Mouse (Mus musculus) kidney, postnatal 10 days (tissue): ENCODE data around the gene Cyth2.

Source experiments
- DNase-seq: peaks from one replicate; pipeline ENCODE4 v3.0.0; 2021; ENCODE audit warnings: mixed read lengths

The Cyth2 gene

DNA sequence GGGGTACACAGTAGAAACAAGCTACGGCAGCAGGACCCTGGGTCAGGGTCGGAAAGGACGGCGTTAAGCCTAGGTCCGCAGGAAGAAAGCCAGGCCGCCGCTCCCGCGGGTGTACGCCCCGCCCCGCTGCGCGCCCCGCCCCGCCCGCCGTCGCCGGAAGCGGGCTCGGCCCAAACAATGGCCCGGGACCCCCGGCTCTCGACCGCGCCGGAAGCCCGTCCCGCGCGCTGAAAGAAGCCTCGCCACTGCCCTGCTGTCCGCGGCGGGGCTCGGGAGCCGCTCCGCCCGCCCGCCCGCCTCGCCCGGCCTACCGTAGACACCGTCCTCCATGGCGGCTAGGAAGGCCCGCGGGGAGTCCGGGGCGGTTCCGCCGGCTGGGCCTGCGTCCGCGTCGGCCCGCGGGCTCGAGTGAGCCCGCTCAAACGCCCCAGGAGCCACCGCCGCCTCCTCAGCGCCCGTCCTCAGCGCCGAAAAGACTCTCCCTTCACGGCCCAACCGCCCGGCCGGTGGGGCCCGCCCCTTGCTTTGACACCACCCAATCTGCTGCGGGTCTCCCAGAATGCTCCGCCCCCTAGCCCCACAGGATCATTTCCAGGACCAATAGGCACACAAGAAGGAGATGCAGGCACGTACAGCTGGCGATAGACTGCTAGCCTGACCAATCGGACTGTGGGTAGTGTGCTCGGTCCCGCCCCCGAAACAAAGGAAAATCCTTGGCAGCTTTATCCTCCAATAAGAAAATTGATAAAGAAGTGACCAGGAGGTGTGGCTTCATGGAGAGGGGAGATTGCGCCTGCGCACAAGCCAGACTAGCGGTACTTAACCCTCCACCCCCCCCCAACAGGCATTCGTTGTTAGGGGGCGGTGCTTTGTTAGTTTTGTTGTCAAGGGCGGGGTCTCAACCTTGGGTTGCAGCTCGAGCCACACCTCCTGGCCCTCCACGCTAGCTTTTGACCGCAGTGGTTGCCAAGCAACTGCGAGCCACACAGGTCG, at the start of gene Cyth2:
Gene Cyth2, minus strand, starts transcription at position 795 of the 993 bp plus-strand sequence.
- DNase-seq = peak; percentile 99

DNA sequence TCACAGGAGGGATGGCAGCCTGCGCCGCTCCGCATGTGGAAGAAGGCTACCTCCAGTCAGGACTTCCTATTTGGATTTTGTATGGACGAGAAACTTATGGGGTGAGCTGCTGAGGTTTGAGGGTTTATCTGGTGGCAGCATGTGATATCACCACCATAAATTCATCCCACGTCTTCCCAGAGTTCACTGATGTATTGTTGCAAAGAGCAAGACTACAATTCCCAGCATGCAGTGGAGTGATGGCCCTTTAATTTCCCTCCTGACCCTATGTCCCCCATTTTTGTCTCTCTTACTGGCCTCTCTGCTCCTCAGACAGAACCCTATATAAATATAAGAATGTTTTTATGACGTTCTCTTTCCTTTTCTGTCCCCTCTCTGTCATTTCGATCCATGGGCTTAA, 48.4 kb upstream of the Cyth2 start:
- no peak for DNase-seq

DNA sequence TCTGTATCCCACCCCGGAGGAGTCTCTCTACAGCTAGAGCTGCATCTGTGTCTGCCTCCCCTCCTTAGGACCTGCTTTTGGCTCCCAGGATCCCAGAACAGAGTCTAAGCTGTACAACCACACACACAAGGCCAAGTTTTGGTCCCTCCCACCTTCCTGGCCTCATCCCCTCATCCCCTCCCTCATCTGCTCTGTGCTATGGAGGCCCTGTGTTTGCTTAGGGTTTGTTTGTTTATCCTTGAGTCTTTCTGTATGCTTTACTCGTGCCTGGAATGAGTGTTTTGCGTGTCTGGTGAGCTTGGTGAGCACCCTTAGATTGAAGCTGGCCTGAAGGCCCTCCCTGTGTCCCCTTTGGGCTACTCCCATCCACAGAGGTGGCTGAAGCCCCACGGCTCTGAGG, 44.6 kb upstream of the Cyth2 start:
- no peak for DNase-seq

DNA sequence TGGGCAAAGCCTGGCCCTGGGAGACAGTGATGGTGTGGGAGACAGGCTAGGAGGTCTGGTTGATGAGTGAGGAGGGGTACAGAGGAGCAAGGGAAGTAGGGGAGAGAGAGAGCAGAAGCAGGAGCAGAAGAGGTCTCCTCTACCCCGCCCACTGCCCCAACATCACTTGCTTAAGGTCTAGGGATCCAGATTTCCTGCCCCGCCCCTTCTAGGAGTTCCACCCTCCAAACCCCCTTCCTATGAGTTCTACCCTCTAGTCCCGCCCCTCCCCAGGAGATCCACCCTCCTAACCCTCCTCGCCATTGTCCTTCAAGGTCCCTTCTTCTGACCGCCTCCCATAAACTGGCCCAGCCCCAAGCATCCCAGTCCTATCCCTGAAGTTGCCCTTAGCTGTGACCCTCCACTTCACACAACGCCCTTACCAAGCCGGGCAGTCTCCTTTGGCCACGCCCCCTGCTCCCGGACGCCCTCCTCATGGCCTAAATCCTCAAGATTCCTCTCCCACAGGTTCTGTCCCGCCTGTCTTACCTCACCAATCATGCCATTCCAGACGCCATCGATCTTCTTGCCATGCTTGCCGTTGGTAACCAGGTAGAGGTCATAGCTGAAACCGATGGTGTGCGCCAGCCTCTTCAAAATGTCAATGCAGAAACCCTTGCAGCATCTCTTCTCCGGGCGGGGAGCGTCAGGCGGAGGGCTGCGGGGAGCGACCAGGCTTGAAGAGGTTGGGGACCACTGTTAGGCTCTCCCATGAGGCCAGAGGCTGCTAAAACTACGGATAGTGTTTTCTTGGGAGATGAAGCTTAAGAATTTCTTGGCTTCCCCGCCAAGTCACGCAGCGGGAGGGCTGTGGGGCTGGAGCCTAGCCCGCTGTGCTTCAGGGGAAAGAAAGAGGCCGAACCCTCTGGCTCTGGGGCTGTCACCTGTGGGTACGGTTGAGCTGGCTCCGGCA, 42.8 kb upstream of the Cyth2 start:
- peak; percentile 49 for DNase-seq

DNA sequence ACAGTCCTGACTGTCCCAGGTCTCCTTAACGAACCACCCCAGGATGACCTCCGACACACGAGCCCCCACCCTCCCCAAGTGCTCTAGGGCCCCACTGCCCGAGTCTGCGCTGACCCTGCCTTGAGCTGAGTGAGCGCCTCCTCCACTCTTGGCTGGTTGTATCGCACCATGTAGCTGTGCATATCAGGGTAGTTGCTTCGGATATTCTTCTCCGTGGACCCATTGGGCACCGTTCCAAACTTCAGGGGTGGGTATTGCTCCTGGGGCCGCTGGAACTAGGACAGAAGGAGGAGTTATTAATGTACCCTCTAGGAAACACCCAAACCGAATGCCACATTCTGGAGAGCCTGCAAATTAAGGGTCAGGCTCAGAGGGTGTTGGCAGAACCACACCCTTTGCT, 38.7 kb upstream of the Cyth2 start:
- DNase-seq = no peak

DNA sequence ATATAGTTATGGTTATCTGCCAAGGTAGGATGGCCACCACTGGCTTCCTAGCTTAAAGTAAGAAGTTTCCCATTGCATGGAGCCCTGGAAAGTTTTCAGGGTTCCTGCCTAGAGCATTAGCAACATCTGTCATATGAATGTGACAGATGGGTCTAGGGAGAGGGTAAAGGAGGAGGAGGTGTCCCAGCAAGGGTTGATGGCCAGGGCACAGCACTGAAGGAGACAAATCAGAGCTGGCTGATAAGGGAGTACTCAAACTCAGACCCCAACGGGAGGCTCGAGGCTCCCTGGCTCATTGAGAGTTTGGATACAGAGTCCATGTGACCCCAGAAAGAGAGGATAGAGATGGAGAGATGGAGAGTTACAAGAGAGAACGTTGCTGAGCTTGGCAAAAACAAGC, 36.3 kb upstream of the Cyth2 start:
- DNase-seq = no peak

DNA sequence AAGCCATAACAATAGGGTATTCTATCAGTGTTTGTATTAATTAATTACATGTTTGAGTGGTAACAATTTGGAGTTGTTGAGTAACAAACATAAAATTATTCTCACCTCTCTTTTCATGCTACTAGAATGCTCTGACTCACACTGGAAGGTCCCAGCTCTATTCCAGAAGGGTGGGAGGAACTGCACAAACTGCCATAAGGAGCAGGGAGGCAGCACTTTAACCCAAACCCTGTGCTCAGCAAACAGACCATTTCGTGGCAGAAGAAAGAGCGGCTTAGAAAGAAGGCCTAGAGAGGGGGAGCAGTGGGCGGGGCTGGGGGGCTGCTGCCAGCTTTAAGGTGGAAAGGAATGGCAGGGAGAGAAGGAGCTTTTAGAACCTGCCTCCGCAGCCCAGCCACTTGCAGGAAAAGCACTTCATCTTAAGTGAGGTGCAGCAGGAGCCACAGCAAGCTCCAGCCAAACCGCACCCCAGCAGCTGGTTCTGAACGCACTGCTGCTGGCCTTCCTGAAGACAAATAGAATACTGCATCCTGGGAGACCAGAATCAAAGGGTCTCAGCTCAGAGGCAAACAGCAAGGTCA, 34.2 kb upstream of the Cyth2 start:
- no peak for DNase-seq

DNA sequence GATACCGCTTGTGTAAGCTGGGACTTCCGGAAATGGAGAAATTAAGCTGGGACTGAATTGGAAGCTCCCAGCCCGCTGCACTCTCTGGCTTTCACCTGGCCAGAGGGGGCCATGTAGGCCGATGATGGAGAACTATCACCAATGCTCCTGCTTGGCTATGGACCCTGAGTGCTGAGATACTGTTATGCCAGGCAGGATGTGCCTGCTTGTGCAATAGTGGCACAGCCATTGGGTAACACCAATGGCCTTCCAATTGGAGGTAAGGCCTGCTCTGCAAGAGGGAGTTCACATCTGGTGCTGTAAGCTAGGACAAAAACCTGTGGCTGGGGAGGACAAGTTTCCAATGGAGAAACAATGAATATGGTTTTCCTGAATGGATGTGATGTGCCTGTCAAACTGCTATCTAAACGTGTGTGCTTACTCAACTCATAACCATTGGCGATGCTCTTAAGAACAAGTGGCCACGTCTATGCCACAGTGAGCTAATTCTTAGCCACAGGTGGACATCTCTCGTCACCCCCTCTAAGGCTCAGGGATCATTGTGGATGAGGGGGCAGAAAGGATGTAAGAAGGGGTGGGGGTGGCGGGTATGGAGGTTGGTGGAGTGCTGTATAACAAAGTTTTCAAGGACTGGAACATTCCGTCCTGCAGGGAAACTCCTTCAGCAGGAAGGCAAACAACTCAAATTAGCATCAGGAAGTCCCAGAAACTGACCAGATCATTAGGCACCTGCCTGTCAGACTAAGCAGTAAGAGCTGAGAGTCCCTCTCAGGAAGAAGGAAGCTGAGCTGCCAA, 28.8 kb upstream of the Cyth2 start:
- no peak for DNase-seq

DNA sequence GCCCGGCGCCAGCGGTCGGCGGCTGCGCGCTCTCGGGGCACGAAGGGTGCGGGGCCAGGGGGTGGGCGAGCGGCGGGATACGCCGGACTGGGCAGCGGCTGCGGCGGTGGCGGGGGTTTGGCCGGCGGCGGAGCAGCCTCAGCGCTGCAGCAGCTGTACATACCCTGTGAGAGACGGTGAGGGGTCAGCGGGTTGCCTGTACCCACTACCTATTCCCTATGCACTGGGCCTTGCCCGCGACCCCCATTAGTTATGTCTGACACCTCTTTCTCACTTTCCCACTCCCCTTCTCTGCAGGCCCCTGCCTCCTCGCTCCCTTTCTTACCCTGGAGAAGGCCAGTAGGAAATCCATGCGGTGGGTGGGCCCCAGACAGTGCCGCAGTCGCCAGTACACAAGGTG, 19.5 kb upstream of the Cyth2 start:
- DNase-seq = no peak

DNA sequence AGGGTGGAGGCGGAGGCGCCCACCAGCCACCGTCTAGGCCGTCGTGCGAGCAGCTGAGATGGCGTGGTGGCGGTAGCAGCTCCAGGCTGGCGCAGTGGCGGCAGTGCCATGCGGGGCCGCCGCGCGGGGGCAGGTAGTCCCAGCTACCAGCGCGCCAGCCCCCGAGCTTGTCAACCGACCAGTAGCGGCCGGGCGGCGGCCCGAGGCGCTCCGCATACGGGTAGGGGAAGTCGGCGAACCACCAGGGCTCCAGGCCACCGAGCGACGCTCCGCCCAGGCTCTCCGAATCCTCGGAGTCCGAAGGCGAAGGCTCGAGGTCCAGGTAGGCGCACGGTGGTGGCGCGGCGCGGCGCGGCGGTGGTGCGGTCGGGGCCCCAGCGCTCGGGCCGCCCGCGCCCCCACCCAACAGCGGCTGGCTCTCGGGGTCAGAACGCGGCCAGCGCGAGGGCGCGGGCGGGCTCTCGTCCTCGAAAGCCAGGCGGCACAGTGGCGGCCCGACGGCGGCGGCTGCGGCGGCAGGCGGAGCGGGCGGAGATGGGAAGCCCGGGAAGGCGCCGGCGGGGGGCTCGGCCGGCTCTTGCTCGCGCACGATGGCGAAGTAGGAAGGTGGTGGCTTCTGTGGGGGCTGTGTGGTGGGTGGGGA, 18.9 kb upstream of the Cyth2 start:
- DNase-seq = peak; percentile 53

DNA sequence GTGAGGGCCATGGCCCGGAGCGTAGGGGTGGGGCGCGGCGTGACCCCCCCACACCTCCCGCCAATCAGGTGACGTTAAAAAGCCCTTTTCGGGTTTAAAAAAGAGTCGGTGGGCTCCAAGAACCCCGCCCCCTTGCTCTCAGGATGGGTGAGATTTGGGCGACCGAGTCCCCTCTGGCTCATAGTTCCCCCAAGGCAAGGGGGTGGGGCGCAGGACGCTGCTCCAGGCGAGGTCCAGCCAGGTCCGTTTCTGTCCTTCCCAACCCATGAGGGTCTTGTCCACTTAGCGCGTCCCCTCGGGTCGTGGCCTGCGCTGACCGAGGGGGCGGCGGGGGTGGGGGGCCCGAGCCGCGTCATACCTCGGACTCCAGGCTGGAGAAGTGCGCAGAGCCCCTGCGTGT, 18.0 kb upstream of the Cyth2 start:
- DNase-seq = no peak

DNA sequence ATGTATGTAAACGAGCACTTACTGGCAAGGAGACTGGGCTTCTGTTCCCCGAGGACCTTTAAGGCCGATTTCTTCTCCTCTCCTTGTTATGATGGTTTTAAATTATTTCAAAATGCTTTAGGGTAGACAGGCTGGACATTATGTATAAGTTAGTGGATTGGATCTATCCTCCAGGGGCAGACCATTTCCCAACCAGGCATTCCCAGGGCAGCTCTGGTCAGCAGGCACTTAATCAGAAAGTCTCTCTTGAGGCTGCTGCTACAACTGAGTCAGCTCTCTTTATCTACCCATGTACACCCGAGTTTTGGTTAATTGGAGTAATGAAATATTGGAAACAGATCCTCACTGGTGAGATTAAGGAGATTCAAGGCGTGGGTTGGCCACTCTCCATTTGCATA, 16.7 kb upstream of the Cyth2 start:
- DNase-seq = no peak

DNA sequence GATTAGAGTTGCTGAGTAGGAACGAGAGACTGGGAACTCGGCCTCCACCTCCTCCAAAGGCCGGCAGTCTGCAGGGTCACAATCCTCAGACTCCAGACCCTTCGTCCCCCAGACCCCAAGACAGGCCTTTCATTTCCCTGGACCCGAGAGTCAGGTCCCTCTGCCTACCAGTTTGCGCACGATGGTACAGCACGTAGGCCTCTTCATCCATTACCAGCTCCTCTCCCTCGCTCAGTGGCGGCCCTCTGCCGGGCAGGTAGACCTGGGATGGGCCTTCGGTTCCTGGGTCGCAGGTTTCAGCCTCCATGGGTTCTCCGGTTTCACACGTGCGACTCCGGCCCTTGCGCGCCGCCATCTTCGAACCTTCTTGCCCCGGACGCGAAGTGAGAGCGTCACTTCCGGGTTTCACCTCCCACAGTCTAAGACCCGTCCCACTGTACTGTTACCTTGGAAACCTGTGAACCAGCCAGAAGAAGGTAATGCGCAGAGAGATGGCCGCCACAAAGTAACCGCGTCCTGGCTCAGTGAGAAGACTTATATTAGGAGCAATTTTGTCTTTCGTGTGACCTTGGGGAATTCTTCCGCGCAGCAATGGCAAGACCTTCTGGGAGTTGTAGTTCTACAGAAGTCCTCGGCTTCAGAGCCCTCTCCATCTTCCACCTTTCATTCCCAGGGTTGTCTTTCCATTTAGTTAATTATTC, 16.2 kb upstream of the Cyth2 start, which contains the start of gene Grwd1:
Gene Grwd1, minus strand, starts transcription at position 518 of the 701 bp plus-strand sequence.
- peak; percentile 91 for DNase-seq

DNA sequence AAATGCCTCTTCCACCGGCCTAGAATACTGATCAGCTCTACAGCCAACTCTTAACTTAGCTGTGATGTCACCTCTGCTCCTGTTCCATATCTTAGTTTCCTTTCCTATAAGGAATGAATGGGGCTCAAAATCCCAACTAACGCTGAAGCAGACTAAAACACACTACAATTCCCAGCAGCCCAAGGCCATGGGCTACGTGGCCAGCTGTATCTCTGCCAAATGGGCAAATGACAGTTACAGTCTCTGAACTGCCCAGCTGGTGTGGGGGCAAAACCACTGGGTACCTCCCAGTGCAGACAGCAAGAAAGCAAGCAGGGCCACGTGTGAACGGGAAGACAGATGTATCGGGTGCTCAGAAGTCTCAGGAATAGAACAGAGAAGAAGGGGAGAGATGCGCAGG, 12.2 kb upstream of the Cyth2 start:
- no peak for DNase-seq

DNA sequence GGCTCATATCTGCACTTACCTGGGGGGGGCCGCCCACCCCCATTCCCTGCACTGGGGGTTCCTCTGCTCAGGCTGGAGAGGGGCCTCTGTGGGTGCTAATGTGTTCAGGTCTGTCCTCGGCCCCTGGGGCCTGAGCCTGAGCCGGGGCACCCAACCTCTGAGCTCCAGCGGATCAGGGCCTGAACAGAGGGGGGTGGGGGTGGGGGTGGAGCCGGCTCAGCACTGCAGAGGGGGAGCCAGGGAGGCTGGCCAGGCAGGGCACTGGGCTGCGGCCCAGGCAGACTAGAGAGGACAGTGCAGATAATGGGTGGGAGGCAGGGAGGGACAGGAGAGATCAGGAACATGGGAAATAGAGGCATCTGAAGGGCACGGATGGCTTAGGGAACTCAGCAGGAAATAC, 10.2 kb upstream of the Cyth2 start, which contains the start of gene Kcnj14:
Gene Kcnj14, minus strand, starts transcription at position 185 of the 400 bp plus-strand sequence.
- DNase-seq = no peak

DNA sequence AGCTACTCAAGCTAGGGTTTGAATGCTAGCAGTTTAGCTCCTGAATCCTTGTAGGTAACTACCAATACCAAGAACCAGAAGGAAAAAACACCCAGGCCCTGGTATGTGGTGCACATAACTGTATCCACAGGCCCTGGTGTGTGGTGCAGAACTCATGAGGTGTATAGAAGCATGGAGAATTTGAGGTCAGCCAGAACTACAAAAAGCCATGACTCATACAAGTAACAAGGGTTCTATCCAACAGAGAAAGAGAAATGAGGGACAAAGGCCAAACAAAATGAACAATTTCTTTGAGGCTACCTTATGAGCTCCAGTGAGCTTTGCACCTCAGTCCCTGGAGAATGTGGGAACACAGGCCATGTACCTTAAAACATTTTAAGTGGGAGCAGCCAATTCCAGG, 6.5 kb upstream of the Cyth2 start:
- DNase-seq = no peak

DNA sequence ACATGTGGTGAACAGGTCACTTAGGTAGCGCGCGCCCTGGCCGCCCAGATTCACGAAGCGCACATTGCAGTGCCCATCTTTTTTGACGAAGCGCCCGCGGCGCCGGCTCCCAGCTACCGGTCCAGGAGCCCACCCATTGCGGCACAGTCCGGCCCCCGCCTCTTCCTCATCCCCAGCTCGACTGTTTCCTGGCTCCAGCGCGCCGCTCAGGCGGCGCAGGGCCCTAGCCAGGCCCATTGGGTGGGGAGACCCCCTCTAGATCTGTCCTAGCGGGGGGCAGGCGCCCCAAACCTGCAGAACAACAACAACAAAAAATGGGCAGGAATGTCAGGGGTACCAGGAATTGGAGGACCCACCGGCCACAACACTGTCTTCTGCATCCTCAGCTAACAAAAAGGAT, 5.5 kb upstream of the Cyth2 start:
- DNase-seq = no peak

DNA sequence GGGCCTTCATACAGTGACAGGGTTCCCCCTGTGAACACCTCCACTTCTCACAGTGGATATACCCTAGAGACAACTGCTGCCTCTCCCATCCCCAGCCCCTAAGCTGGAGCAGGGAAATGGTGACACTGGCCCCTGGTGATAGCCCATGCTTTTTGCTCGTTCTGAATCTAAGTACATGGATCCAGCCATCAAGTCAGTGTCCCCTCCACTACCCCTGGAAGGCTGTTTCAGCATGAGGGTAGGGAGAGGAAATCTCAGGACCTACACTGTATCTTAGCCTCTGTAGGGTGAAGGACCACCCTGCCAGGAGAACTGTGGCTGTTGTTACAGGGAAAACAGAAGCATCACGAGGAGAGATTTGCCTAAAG, 1.6 kb upstream of the Cyth2 start:
- DNase-seq = no peak

DNA sequence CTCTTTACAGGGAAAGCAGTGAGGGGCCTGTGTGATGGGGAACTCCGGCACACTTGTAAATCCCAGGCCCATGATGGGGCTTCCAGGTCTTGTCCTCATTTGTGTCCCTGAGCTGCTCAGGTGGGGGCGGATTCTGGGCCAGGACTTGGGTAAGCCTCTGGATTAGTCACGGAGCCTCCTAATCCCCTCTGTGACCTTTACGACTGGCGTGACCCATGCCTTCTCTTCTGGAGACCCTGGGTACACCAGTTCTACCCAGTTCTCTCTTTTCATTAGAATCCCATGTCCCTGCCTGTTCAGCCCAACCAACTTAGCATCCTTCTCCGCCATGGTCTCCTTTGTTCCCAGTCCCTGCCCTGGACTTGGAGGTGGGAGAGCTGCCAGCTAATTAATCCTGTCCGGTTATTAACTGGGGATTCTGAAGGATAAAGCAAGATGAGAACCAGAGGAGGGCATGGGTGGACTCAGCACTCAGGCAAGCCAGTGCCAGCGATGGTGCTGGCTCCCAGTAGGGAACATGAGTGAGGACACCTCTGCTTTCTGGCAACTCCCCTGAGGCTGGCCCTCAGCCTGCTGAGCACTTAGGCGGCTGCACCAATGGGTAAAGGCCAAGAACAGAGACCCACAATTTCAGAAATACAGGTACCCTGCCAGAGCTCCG, 1.1 kb upstream of the Cyth2 start:
- peak; percentile 30 for DNase-seq

DNA sequence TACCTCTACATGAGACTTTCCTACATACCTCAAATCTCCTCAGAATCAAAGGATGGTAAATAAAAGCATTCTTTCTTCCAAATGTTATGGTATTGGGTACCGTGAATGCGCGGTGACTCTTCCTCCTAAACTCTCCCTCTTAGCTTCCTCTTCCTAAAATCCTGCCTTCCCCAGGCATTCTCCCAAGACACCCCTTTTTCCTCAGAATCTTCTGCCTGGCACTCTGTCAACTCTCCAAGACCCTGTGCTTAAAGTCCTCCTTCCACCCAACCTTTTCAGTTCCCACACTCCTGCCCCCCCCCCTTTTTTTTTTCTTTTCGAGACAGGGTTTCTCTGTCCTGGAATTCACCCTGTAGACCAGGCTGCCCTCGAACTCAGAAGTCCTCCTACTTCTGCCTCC, 460 bp upstream of the Cyth2 start:
- peak; percentile 8 for DNase-seq

DNA sequence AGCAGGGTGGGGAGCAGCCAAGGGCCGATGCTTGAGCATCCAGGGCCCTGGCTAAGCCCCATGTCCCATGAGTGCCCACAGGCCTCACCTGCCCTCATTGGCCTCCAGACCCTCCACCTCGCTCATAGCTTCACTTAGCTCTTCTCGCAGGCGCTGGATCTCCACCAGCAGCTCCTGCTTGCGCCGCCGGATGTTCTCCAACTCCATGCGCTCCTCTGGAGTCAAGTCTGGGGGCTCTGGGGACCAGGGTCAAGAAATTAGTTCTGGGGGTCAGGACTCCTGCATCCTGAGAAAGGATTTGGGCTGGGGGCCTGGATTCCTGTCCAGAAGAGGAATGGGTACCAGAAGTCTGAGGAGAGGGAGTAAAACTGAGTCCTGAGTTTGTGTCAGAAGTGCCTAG, 1.5 kb downstream of the Cyth2 start:
- DNase-seq = no peak
